Mouse (Mus musculus) urinary bladder, adult 2 months (tissue): Measurements from ENCODE around the gene Syt12. TPM values are rescaled to one million over a fixed set of nuclear protein-coding genes. Genes with fewer than 3 reads are reported as not detected.
"Not testable (repeated sequence)": the region's sequence is repeated elsewhere in the genome, so short reads cannot be mapped to it uniquely, and the experiment has no call there.

Source experiments
- DNase-seq: peaks from one replicate; pipeline ENCODE4 v3.0.0; 2022; ENCODE audit warnings: low spot score
- polyA plus RNA-seq: library from polyadenylated mRNA; depleted of rRNA; stranded (reverse); fragments of >200 nt; gene quantifications from 2 replicates; pipeline ENCODE4 v1.2.3, GENCODE M21; 2012

Syt12 gene
- polyA plus RNA-seq, 1 experiment: 0.70 TPM

- DNase-seq: no peak
Measured at GRCm38 (mm10) chr19:4491080-4491695, 13.9 kb upstream of the Syt12 start.

- DNase-seq: no peak
Measured at GRCm38 (mm10) chr19:4487877-4488276, 10.6 kb upstream of the Syt12 start.

GRCm38 (mm10) chr19:4485006-4485405 is 7.8 kb upstream of the Syt12 start:
- no peak for DNase-seq

- DNase-seq: no peak
Measured at GRCm38 (mm10) chr19:4482111-4482859, 5.0 kb upstream of the Syt12 start.

- no peak for DNase-seq
Measured at GRCm38 (mm10) chr19:4481326-4481725, 4.1 kb upstream of the Syt12 start.

GRCm38 (mm10) chr19:4480041-4480440 is 2.8 kb upstream of the Syt12 start:
- DNase-seq: no peak

- DNase-seq: no peak
Measured at GRCm38 (mm10) chr19:4478190-4478516, 906 bp upstream of the Syt12 start.

- DNase-seq: peak; percentile 30
Measured at GRCm38 (mm10) chr19:4476601-4477257, 518 bp downstream of the Syt12 start.

GRCm38 (mm10) chr19:4475224-4475925 is 1.9 kb downstream of the Syt12 start:
- DNase-seq: no peak

GRCm38 (mm10) chr19:4474739-4475138 is 2.5 kb downstream of the Syt12 start:
- no peak for DNase-seq

GRCm38 (mm10) chr19:4473549-4473948 is 3.7 kb downstream of the Syt12 start:
- DNase-seq: no peak

- no peak for DNase-seq
Measured at GRCm38 (mm10) chr19:4468363-4468762, 8.9 kb downstream of the Syt12 start.

GRCm38 (mm10) chr19:4464666-4465065 is 12.6 kb downstream of the Syt12 start:
- no peak for DNase-seq

- no peak for DNase-seq
Measured at GRCm38 (mm10) chr19:4461981-4462380, 15.3 kb downstream of the Syt12 start.

GRCm38 (mm10) chr19:4456227-4456626 is 21.0 kb downstream of the Syt12 start:
- DNase-seq: peak; percentile 35

- DNase-seq: no peak
Measured at GRCm38 (mm10) chr19:4455071-4455800, 22.0 kb downstream of the Syt12 start.

GRCm38 (mm10) chr19:4454040-4454439 is 23.2 kb downstream of the Syt12 start:
- not testable (repeated sequence) for DNase-seq

GRCm38 (mm10) chr19:4452525-4452924 is 24.7 kb downstream of the Syt12 start:
- DNase-seq: no peak

- DNase-seq: no peak
Measured at GRCm38 (mm10) chr19:4451965-4452364, 25.3 kb downstream of the Syt12 start.

- DNase-seq: no peak
Measured at GRCm38 (mm10) chr19:4451098-4451497, 26.1 kb downstream of the Syt12 start.

GRCm38 (mm10) chr19:4450666-4451065 is 26.6 kb downstream of the Syt12 start:
- DNase-seq: no peak

GRCm38 (mm10) chr19:4449230-4449629 is 28.0 kb downstream of the Syt12 start:
- DNase-seq: no peak
